Mouse (Mus musculus) heart, embryonic 16.5 days (tissue): ENCODE data around the gene Smim23. TPM values are rescaled to one million over a fixed set of nuclear protein-coding genes. Genes with fewer than 3 reads are reported as not detected.
A peak's percentile ranks its signal among the peaks of the same experiment; 100 is the strongest.

Experiments used
- ATAC-seq: fragments of 200-750 bp; cut with Nextera tagmentation; replicated peaks from 2 replicates; pipeline ENCODE4 v1.8.0; 2017; ENCODE audit warnings: moderate number of reproducible peaks; ENCODE audit not compliant: insufficient read depth, low FRiP score; ENCODE audit errors: extremely low read depth
- H3K27ac ChIP-seq: fragments of 300-500 bp; sonication (generic); 2 replicates; pipeline ENCODE4 v1.5.1; 2014; ENCODE audit warnings: mild to moderate bottlenecking, low read length, control low read depth, moderate library complexity
- H3K27me3 ChIP-seq: fragments of 300-500 bp; sonication (generic); 2 replicates; pipeline ENCODE4 v1.6.1; 2014; ENCODE audit warnings: low read length, mixed read lengths; ENCODE audit not compliant: control insufficient read depth, insufficient read depth
- H3K36me3 ChIP-seq: fragments of 300-500 bp; sonication (generic); 2 replicates; pipeline ENCODE4 v1.6.1; 2014; ENCODE audit not compliant: control insufficient read depth, insufficient read depth
- H3K4me1 ChIP-seq: fragments of 300-500 bp; sonication (generic); 2 replicates; pipeline ENCODE4 v1.6.1; 2014; ENCODE audit warnings: low read length, mixed read lengths; ENCODE audit not compliant: control insufficient read depth, insufficient read depth
- H3K4me2 ChIP-seq: fragments of 300-500 bp; sonication (generic); 2 replicates; pipeline ENCODE4 v1.6.1; 2014; ENCODE audit warnings: low read depth, mild to moderate bottlenecking, control low read depth, low read length
- H3K4me3 ChIP-seq: fragments of 300-500 bp; sonication (generic); 2 replicates; pipeline ENCODE4 v1.5.1; 2014; ENCODE audit warnings: mild to moderate bottlenecking, control low read depth, low read length
- H3K9ac ChIP-seq: fragments of 300-500 bp; sonication (generic); 2 replicates; pipeline ENCODE4 v1.6.1; 2014; ENCODE audit warnings: low read length, control low read depth
- H3K9me3 ChIP-seq: fragments of 300-500 bp; sonication (generic); replicated peaks from 2 replicates; pipeline ENCODE4 v1.6.1; 2016; ENCODE audit warnings: low read length; ENCODE audit not compliant: control insufficient read depth
- WGBS: fragments of 180-500 bp; shearing (Covaris S2); extraction: QIAGEN DNeasy Blood & Tissue Kit; methylation state at CpG from one replicate; pipeline ENCODE4 v1.1.7; 2014; 5-methylcytosine and 5-hydroxymethylcytosine counted together
- polyA plus RNA-seq: library from polyadenylated mRNA; unstranded; fragments of >200 nt; fragmentation: Nextera tagmentation; extraction: Ambion mirVana; gene quantifications from 2 replicates; pipeline ENCODE4 v1.2.1, GENCODE M21; 2015

Gene Smim23
- polyA plus RNA-seq, 1 experiment from 2014 or later: not detected

GRCm38 (mm10) chr11:32817566-32817965 is 6.8 kb downstream of the Smim23 start:
- Histone ChIP-seq H3K27ac (no peak overlapping the region), H3K9me3 (no peaks in the 10 kb centered on the region), H3K4me2 (no peak overlapping the region), H3K4me3 (no peak overlapping the region), H3K36me3 (no peaks in the 10 kb centered on the region), H3K27me3 (no peaks in the 10 kb centered on the region), H3K4me1 (peaks cover 6% of the 10 kb centered on the region), H3K9ac (no peak overlapping the region)
- ATAC-seq: no peak
- 92% methylated on average over 12 of the region's 12 CpGs for WGBS

GRCm38 (mm10) chr11:32814286-32814685 is 10.1 kb downstream of the Smim23 start:
- Histone ChIP-seq H3K4me3 (no peak overlapping the region), H3K9me3 (no peaks in the 10 kb centered on the region), H3K27ac (no peak overlapping the region), H3K4me1 (no peaks in the 10 kb centered on the region), H3K9ac (no peak overlapping the region), H3K4me2 (no peak overlapping the region), H3K36me3 (no peaks in the 10 kb centered on the region), H3K27me3 (no peaks in the 10 kb centered on the region)
- WGBS: 80% methylated on average over 8 of the region's 8 CpGs
- ATAC-seq: no peak

GRCm38 (mm10) chr11:32809091-32809490 is 15.3 kb downstream of the Smim23 start:
- Histone ChIP-seq H3K4me1 (no peaks in the 10 kb centered on the region), H3K27me3 (no peaks in the 10 kb centered on the region), H3K4me2 (no peak overlapping the region), H3K9me3 (no peaks in the 10 kb centered on the region), H3K36me3 (no peaks in the 10 kb centered on the region), H3K4me3 (no peak overlapping the region), H3K9ac (no peak overlapping the region), H3K27ac (no peak overlapping the region)
- WGBS: 29% methylated on average over 1 of the region's 1 CpGs
- no peak for ATAC-seq

- H3K9ac ChIP-seq: no peak overlapping the region
- no peak overlapping the region for H3K4me2 ChIP-seq
- no peak overlapping the region for H3K4me3 ChIP-seq
- no peaks in the 10 kb centered on the region for H3K36me3 ChIP-seq
- WGBS: 6% methylated on average over 2 of the region's 2 CpGs
- no peaks in the 10 kb centered on the region for H3K4me1 ChIP-seq
- no peak overlapping the region for H3K27ac ChIP-seq
- no peaks in the 10 kb centered on the region for H3K27me3 ChIP-seq
- H3K9me3 ChIP-seq: no peaks in the 10 kb centered on the region
- ATAC-seq: peak; percentile 52; the same call in 1 of the 2 replicates
Observed at GRCm38 (mm10) chr11:32805958-32806357, 18.4 kb downstream of the Smim23 start.

- Histone ChIP-seq H3K4me2 (no peak overlapping the region), H3K4me3 (no peak overlapping the region), H3K36me3 (no peaks in the 10 kb centered on the region), H3K27me3 (no peaks in the 10 kb centered on the region), H3K27ac (no peak overlapping the region), H3K9me3 (no peaks in the 10 kb centered on the region), H3K9ac (no peak overlapping the region), H3K4me1 (no peaks in the 10 kb centered on the region)
- ATAC-seq: 0 out of 2 replicates have a peak, but pooled peaks have one; percentile 28
- 46% methylated on average over 4 of the region's 4 CpGs for WGBS
Observed at GRCm38 (mm10) chr11:32803658-32804057, 20.7 kb downstream of the Smim23 start.

- no peak for ATAC-seq
- no peak overlapping the region for H3K27ac ChIP-seq
Observed at GRCm38 (mm10) chr11:32801715-32802114, 22.7 kb downstream of the Smim23 start.

GRCm38 (mm10) chr11:32800929-32801375 is 23.5 kb downstream of the Smim23 start:
- H3K9me3 ChIP-seq: 0 out of 2 replicates have a peak, but pooled peaks cover 2% of the 10 kb centered on the region
- no peak overlapping the region for H3K4me2 ChIP-seq
- H3K36me3 ChIP-seq: no peaks in the 10 kb centered on the region
- H3K4me3 ChIP-seq: no peak overlapping the region
- no peaks in the 10 kb centered on the region for H3K4me1 ChIP-seq
- H3K9ac ChIP-seq: no peak overlapping the region
- H3K27ac ChIP-seq: no peak overlapping the region
- 72% methylated on average over 7 of the region's 7 CpGs for WGBS
- H3K27me3 ChIP-seq: no peaks in the 10 kb centered on the region
- no peak for ATAC-seq

More at GRCm38 (mm10) chr11:32801715-32802114, 22.7 kb downstream of the Smim23 start:
- H3K4me2 ChIP-seq: no peak overlapping the region
- no peaks in the 10 kb centered on the region for H3K27me3 ChIP-seq
- 71% methylated on average over 6 of the region's 6 CpGs for WGBS
- 0 out of 2 replicates have a peak, but pooled peaks cover 2% of the 10 kb centered on the region for H3K9me3 ChIP-seq
- no peak overlapping the region for H3K9ac ChIP-seq
- H3K4me1 ChIP-seq: no peaks in the 10 kb centered on the region
- H3K4me3 ChIP-seq: no peak overlapping the region
- no peaks in the 10 kb centered on the region for H3K36me3 ChIP-seq

- Histone ChIP-seq H3K27ac (no peak overlapping the region), H3K4me1 (peaks cover 3% of the 10 kb centered on the region; the same call in 1 of the 2 replicates), H3K4me3 (no peak overlapping the region), H3K9me3 (0 out of 2 replicates have a peak, but pooled peaks cover 2% of the 10 kb centered on the region), H3K27me3 (no peaks in the 10 kb centered on the region), H3K4me2 (no peak overlapping the region), H3K36me3 (no peaks in the 10 kb centered on the region), H3K9ac (no peak overlapping the region)
- ATAC-seq: no peak; the same call in 1 of the 2 replicates
- WGBS: 51% methylated on average over 4 of the region's 4 CpGs
Observed at GRCm38 (mm10) chr11:32798445-32798844, 26.0 kb downstream of the Smim23 start.

GRCm38 (mm10) chr11:32794759-32795445 is 29.5 kb downstream of the Smim23 start:
- H3K9ac ChIP-seq: no peak overlapping the region
- no peak overlapping the region for H3K4me3 ChIP-seq
- H3K36me3 ChIP-seq: no peaks in the 10 kb centered on the region
- H3K4me2 ChIP-seq: no peak overlapping the region
- ATAC-seq: no peak
- H3K27ac ChIP-seq: no peak overlapping the region
- 66% methylated on average over 10 of the region's 10 CpGs for WGBS
- H3K4me1 ChIP-seq: peaks cover 3% of the 10 kb centered on the region; the same call in 1 of the 2 replicates
- H3K27me3 ChIP-seq: no peaks in the 10 kb centered on the region
- H3K9me3 ChIP-seq: 0 out of 2 replicates have a peak, but pooled peaks cover 2% of the 10 kb centered on the region
